Mouse (Mus musculus): ENCODE results near the gene Apbb2. TPM values are rescaled to one million over a fixed set of nuclear protein-coding genes. Genes with fewer than 3 reads are reported as not detected.

Gene Apbb2
- total RNA-seq, 2 experiments from 2014 or later, result 65.5 to 66.8 TPM

DNA sequence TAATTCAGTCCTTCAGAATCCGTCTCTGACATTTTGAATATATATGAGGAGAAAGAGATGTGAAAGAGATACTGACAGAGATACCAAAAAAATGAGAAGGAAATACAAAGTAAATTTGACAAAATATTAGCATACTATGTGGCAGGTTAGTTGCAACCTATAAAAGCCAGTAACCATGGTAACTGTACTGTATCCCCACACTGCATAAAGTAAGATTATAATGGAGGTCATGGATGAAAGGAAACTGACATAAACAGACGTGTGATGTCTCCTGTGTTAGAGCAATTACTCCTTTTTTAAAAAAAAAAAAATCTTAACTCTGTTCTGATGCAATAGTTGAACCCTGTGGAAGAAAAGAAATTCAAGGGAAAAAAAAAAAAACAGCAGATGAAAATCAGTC, 97.3 kb downstream of the Apbb2 start:
- no peak for DNase-seq (ENCODE audit: low spot score in 2 of 2)

DNA sequence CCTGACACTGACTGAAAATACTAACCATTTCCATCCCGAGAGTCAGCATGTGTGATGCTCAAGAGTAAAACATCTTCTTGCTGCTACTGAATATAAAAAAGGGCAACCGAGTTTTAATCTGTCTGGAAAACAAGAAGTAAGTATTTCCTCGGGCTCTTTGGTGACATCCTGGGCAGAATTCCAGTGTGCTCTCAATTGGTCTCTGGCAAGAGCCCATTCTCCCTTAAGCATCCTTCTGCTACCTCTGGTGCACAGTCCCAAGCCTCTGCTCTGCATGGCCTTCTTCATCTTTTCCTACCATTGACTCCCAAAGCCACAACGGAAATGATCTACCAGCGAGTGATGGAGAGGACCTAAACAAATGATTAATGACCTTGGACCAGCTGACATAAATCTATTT, 99.1 kb downstream of the Apbb2 start:
- DNase-seq (ENCODE audit: low spot score in 2 of 2), result no peak

DNA sequence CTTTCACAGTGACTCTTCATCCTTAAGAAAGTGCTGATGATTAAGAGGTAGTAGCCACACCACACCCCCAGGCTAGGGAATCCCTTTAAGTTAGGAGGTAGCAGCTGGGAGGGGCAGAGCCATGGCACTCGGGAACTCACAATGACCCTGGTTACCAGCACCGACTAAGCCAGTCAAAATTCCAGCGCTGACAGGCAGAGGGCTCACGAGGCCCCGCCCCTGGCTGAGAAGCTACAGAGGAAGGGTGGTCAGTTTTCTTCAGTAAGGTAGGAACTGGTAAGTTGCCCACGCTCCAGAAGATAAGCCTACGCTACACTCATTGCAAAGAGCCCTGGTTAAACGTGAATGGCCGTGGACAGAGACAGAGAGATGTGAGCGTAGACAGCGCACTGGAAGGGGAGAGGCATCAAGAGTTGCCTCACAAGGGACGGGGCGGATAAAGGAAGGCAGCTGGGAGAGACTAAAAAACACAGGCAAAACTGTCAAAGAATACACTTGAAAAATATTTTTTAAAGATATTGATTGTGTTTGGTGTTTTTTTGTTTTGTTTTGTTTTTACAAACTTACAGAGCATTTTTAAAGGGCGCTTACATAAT, 100.1 kb downstream of the Apbb2 start:
- no peak for DNase-seq (ENCODE audit: low spot score in 2 of 2)

GRCm38 (mm10) chr5:66517503-66517902, 101.1 kb downstream of the Apbb2 start:
- no peak for DNase-seq (ENCODE audit: low spot score in 2 of 2)

DNA sequence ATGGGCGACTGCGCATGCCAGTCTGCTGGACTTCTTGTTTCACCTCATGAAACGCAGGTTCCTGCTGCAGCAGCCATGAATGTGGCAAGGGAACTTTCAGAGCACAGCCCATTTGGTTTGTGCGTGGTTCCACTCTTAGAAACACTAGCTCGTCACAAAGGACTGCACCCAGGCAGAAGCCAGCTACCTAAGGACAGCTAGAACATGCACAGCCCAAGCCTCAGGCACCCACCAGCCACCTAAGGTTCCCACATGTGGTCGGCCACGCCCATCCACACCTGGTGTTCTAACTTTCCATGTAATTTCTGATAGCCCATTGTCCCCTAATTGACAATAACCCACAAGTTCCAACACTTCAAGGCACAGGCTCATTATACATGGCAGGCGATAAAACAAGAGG, 102.3 kb downstream of the Apbb2 start:
- no peak for DNase-seq (ENCODE audit: low spot score in 2 of 2)

DNA sequence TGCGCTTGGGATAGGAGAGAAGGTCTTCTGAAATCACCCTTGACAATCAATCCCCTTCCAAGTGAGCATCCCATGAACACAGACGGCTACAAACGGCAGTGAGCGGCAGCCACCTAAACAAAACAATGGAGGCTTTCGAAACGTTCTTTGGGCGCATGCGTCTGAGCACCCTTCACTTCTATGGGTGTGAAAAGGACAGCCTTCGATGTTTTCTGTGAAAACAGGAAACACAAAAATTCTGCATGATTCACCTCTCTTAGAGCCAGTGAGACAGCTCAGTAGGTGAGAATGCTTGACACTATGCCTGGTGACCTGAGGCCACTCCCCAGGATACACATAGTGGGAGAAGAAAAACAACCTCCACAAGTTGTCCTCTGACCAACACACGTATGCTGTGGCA, 103.3 kb downstream of the Apbb2 start:
- no peak for DNase-seq (ENCODE audit: low spot score in 2 of 2)

- no peak for DNase-seq (ENCODE audit: low spot score in 2 of 2)
These were observed 103.9 kb downstream of the Apbb2 start for GRCm38 (mm10) chr5:66514659-66515058.

DNA sequence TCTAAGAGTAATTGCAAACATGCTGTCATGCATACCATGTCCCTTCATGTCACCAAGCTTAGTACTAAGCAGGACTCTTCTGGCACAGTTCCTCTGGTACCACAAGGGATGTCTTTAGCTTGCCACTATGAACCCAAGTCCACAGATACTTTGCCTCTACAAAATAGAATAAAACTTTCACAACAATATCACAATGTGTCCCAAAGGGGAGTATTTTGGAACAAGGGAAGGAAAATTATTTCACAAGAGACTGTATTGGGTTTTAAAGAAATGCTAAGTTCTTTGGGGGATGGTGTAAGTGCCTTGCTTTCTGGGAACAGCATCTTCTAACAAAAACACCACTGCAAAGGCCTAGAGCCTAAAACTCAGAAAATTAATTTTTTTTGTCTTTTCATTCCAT, 105.2 kb downstream of the Apbb2 start:
- DNase-seq (ENCODE audit: low spot score in 2 of 2), result no peak

- DNase-seq (ENCODE audit: low spot score in 2 of 2), result no peak
These were observed 106.1 kb downstream of the Apbb2 start for GRCm38 (mm10) chr5:66512519-66512918.

DNA sequence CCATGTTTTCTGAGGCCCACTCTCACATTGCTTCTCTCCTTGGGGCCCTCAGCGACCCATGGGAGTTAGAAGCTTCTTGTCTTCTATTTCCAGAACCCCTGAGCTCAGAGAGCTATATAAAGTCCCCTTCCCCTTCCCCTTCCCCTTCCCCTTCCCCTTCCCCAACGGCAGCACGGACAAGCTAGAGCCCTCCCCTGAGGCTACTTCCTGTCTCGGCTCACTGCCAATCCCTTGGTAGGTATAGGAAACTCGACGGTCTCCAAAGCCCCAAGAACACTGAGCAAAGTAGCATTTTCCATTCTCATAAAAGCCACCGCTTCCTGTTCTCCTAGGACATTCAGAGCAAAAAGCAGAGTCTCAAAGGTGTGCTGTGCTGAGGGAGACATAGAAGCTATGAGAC, 107.9 kb downstream of the Apbb2 start:
- no peak for DNase-seq (ENCODE audit: low spot score in 2 of 2)

DNA sequence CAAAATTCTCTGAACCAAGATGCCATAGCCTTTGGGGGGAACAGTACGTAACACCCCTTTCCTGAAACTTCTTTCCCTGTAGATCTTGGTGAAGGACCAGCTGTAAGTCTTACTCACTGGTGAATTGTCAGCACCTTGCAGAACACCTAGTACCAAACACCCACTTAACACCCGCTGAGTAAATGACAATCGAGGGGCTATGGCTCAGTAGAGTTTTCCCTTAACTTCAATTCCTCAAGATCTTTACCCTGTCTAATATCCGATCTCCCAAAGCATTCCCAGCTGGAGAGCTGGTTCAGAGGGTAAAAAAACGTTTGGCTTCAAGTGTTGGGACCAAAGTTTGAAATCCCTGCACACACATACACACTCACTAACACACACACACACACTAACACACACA, 109.4 kb downstream of the Apbb2 start:
- DNase-seq (ENCODE audit: low spot score in 2 of 2), result no peak

DNA sequence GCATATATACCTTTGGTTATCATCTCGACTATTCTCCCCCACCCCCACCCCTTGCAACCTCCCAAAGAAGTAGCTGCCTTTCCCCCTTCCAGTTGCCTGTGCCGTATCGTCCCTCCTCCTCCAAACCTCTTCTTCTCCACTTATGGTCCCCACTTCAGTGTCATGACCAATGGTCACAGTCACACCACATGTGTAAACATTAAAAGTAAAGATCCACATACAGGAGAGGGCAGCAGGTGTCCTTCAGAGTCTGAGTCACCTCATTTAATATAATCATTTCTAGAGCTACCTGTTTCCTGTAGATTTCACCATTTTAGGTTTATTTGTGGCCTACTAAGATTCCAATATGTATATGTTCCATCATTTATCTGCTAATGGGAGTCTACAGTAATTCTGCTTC, 113.0 kb downstream of the Apbb2 start:
- DNase-seq (ENCODE audit: low spot score in 2 of 2), result no peak

GRCm38 (mm10) chr5:66505071-66505470, 113.5 kb downstream of the Apbb2 start:
- no peak for DNase-seq (ENCODE audit: low spot score in 2 of 2)

DNA sequence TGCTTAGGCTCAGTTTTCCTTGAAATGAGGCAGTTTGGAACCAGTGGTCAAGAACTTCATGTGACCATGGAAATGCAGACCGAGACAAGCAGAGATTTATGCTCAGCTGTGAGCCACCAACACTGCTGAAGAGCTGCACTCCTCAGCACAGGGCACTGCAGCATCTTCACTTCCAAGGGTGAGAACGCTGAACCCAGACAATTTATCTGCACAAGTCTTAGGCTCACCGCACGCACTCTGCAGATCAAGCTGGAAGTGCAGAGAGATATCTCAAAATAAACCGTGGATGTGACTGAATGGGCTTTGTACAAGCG, 114.2 kb downstream of the Apbb2 start:
- DNase-seq (ENCODE audit: low spot score in 2 of 2), result no peak

- DNase-seq (ENCODE audit: low spot score in 2 of 2), result no peak
These were observed 114.8 kb downstream of the Apbb2 start for GRCm38 (mm10) chr5:66503557-66504433.

GRCm38 (mm10) chr5:66503033-66503432, 115.6 kb downstream of the Apbb2 start:
- DNase-seq (ENCODE audit: low spot score in 2 of 2), result no peak

- no peak for DNase-seq (ENCODE audit: low spot score in 2 of 2)
These were observed 119.0 kb downstream of the Apbb2 start for GRCm38 (mm10) chr5:66499621-66500020.

GRCm38 (mm10) chr5:66498140-66498539, 120.4 kb downstream of the Apbb2 start:
- no peak for DNase-seq (ENCODE audit: low spot score in 2 of 2)

DNA sequence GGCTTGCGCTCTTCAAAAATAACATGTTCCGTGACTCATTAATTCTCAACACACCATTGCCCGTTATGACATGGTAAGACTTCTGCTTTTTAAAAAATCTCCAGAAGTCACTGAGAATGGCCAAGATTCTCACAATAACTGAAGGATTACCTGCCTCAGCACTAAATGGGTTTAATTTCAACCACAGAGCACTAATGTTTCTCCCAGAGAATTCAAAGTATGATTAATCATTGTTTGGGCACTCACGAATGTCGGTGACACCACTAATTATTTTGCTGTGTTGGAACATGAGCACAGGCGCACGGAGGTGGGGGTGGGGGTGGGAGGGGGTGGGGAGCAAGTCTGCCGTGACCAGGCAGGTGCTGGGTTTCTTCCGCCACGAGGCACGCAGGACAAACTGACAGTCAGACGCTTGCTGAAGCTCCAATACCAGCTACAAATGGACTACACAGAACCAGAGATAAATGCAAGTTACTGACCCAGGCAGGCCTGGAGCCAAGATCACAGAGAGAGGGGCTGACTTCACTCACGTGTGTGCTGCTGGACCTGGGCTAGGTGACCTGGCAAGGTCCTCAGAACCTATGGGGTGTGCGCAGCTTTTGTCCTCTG, 121.0 kb downstream of the Apbb2 start:
- no peak for DNase-seq (ENCODE audit: low spot score in 2 of 2)

DNA sequence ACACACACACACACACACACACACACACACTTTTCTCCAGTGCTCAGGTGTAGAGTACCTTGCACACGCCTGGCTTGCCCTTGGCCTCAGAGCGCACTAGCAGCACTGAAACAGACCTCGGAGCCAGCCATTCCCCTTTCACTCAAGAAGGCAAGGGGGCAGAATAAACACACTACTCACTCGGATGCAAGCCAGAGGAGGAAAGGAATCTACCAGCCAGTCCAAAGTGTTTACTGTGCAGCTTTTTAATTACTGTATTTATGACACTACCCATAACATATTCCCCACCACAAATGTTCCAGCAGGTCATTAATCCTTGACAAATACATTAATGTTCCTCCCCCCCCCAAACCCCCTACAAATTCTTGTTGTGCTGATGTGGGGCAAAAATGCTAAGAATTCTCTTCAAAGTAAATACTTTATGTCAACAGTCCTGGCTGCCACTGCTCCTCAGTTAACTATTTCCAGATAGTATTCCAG, 121.7 kb downstream of the Apbb2 start:
- no peak for DNase-seq (ENCODE audit: low spot score in 2 of 2)

GRCm38 (mm10) chr5:66494651-66495050, 123.9 kb downstream of the Apbb2 start:
- no peak for DNase-seq (ENCODE audit: low spot score in 2 of 2)

GRCm38 (mm10) chr5:66492563-66492960, 126.0 kb downstream of the Apbb2 start:
- no peak for DNase-seq (ENCODE audit: low spot score in 2 of 2)

Measured in layer of hippocampus, postnatal 10 days (tissue).